Mouse (Mus musculus): ENCODE measurements around the gene Smu1. TPM values are rescaled to one million over a fixed set of nuclear protein-coding genes. Genes with fewer than 3 reads are reported as not detected.

Gene Smu1
- polyA plus RNA-seq, 1 experiment from 2014 or later, result 119 TPM

- Histone ChIP-seq H3K36me3 (ENCODE audit: control insufficient read depth, insufficient read depth, low read length) (peaks cover 18% of the 10 kb centered on the region), H3K4me3 (ENCODE audit: low read length) (peak overlapping the region; percentile 59), H3K27ac (ENCODE audit: low read depth, low read length) (peak overlapping the region; percentile 99), H3K9me3 (ENCODE audit: control insufficient read depth, low read length) (no peaks in the 10 kb centered on the region), H3K9ac (ENCODE audit: low read depth, low read length) (peak overlapping the region; percentile 92), H3K27me3 (replicated peaks; ENCODE audit: control insufficient read depth, insufficient read depth, low read length) (no peaks in the 10 kb centered on the region), H3K4me2 (ENCODE audit: low read length) (peak overlapping the region; percentile 86), H3K4me1 (ENCODE audit: control insufficient read depth, insufficient read depth, low read depth, low read length) (peaks cover 31% of the 10 kb centered on the region)
- peak; percentile 93 for ATAC-seq
- under 1% methylated on average over 35 of the region's 62 CpGs for WGBS
These were observed 34.8 kb downstream of the Smu1 start for GRCm38 (mm10) chr4:40722687-40723460.

GRCm38 (mm10) chr4:40722011-40722666, 35.6 kb downstream of the Smu1 start, which contains the start of gene Dnaja1:
TSS of gene Dnaja1 (plus strand) at chr4:40722150.
- Histone ChIP-seq H3K4me2 (ENCODE audit: low read length) (peak within 1 kb of the TSS; percentile 86), H3K27me3 (replicated peaks; ENCODE audit: control insufficient read depth, insufficient read depth, low read length) (no peaks in the 10 kb centered on the region), H3K27ac (ENCODE audit: low read depth, low read length) (peak within 1 kb of the TSS; percentile 99), H3K9me3 (ENCODE audit: control insufficient read depth, low read length) (no peaks in the 10 kb centered on the region), H3K9ac (ENCODE audit: low read depth, low read length) (peak within 1 kb of the TSS; percentile 92), H3K4me1 (ENCODE audit: control insufficient read depth, insufficient read depth, low read depth, low read length) (peaks cover 31% of the 10 kb centered on the region), H3K36me3 (ENCODE audit: control insufficient read depth, insufficient read depth, low read length) (peaks cover 13% of the 10 kb centered on the region), H3K4me3 (ENCODE audit: low read length) (peak within 1 kb of the TSS; percentile 59)
- WGBS, result under 1% methylated on average over 54 of the region's 54 CpGs
- ATAC-seq, result peak; percentile 94

- peaks cover 27% of the 10 kb centered on the region for H3K4me1 ChIP-seq (ENCODE audit: control insufficient read depth, insufficient read depth, low read depth, low read length)
- H3K9ac ChIP-seq (ENCODE audit: low read depth, low read length), result no peak overlapping the region
- no peaks in the 10 kb centered on the region for H3K27me3 ChIP-seq (replicated peaks; ENCODE audit: control insufficient read depth, insufficient read depth, low read length)
- H3K36me3 ChIP-seq (ENCODE audit: control insufficient read depth, insufficient read depth, low read length), result peaks cover 3% of the 10 kb centered on the region; the same call in 1 of the 2 replicates
- no peaks in the 10 kb centered on the region for H3K9me3 ChIP-seq (ENCODE audit: control insufficient read depth, low read length)
- H3K27ac ChIP-seq (ENCODE audit: low read depth, low read length), result no peak overlapping the region
- WGBS, result 94% methylated on average over 8 of the region's 8 CpGs
- no peak overlapping the region for H3K4me2 ChIP-seq (ENCODE audit: low read length)
- no peak for ATAC-seq
- no peak overlapping the region for H3K4me3 ChIP-seq (ENCODE audit: low read length)
These were observed 36.8 kb downstream of the Smu1 start for GRCm38 (mm10) chr4:40720910-40721309.

GRCm38 (mm10) chr4:40717141-40717540, 40.6 kb downstream of the Smu1 start:
- Histone ChIP-seq H3K9ac (ENCODE audit: low read depth, low read length) (no peak overlapping the region), H3K4me1 (ENCODE audit: control insufficient read depth, insufficient read depth, low read depth, low read length) (peaks cover 7% of the 10 kb centered on the region), H3K27me3 (replicated peaks; ENCODE audit: control insufficient read depth, insufficient read depth, low read length) (no peaks in the 10 kb centered on the region), H3K9me3 (ENCODE audit: control insufficient read depth, low read length) (no peaks in the 10 kb centered on the region), H3K4me2 (ENCODE audit: low read length) (no peak overlapping the region), H3K4me3 (ENCODE audit: low read length) (no peak overlapping the region), H3K27ac (ENCODE audit: low read depth, low read length) (no peak overlapping the region), H3K36me3 (ENCODE audit: control insufficient read depth, insufficient read depth, low read length) (no peaks in the 10 kb centered on the region)
- ATAC-seq, result no peak
- 89% methylated on average over 3 of the region's 3 CpGs for WGBS

- no peaks in the 10 kb centered on the region for H3K27me3 ChIP-seq (replicated peaks; ENCODE audit: control insufficient read depth, insufficient read depth, low read length)
- peak overlapping the region; percentile 57 for H3K4me3 ChIP-seq (ENCODE audit: low read length)
- no peaks in the 10 kb centered on the region for H3K36me3 ChIP-seq (ENCODE audit: control insufficient read depth, insufficient read depth, low read length)
- ATAC-seq, result no peak
- 21% methylated on average over 9 of the region's 9 CpGs for WGBS
- H3K9ac ChIP-seq (ENCODE audit: low read depth, low read length), result peak overlapping the region; percentile 75
- no peaks in the 10 kb centered on the region for H3K9me3 ChIP-seq (ENCODE audit: control insufficient read depth, low read length)
- H3K4me2 ChIP-seq (ENCODE audit: low read length), result peak overlapping the region; percentile 78
- peak overlapping the region; percentile 96 for H3K27ac ChIP-seq (ENCODE audit: low read depth, low read length)
- peaks cover 17% of the 10 kb centered on the region for H3K4me1 ChIP-seq (ENCODE audit: control insufficient read depth, insufficient read depth, low read depth, low read length)
These were observed 53.9 kb downstream of the Smu1 start for GRCm38 (mm10) chr4:40703710-40704275.

- Histone ChIP-seq H3K4me2 (ENCODE audit: low read length) (peak within 1 kb of the TSS; percentile 78), H3K27ac (ENCODE audit: low read depth, low read length) (peak within 1 kb of the TSS; percentile 96), H3K27me3 (replicated peaks; ENCODE audit: control insufficient read depth, insufficient read depth, low read length) (no peaks in the 10 kb centered on the region), H3K36me3 (ENCODE audit: control insufficient read depth, insufficient read depth, low read length) (no peaks in the 10 kb centered on the region), H3K4me1 (ENCODE audit: control insufficient read depth, insufficient read depth, low read depth, low read length) (peaks cover 17% of the 10 kb centered on the region), H3K9ac (ENCODE audit: low read depth, low read length) (peak within 1 kb of the TSS; percentile 75), H3K9me3 (ENCODE audit: control insufficient read depth, low read length) (no peaks in the 10 kb centered on the region), H3K4me3 (ENCODE audit: low read length) (peak within 1 kb of the TSS; percentile 57)
- ATAC-seq, result peak; percentile 96
- under 1% methylated on average over 42 of the region's 42 CpGs for WGBS
These were observed 54.7 kb downstream of the Smu1 start, which contains the start of gene Aptx for GRCm38 (mm10) chr4:40702797-40703709. TSS of gene Aptx (minus strand) at chr4:40703194.

GRCm38 (mm10) chr4:40701796-40702195, 55.9 kb downstream of the Smu1 start:
- no peak overlapping the region for H3K27ac ChIP-seq (ENCODE audit: low read depth, low read length)
- no peaks in the 10 kb centered on the region for H3K36me3 ChIP-seq (ENCODE audit: control insufficient read depth, insufficient read depth, low read length)
- H3K4me2 ChIP-seq (ENCODE audit: low read length), result peak overlapping the region; percentile 76
- 94% methylated on average over 3 of the region's 3 CpGs for WGBS
- no peaks in the 10 kb centered on the region for H3K9me3 ChIP-seq (ENCODE audit: control insufficient read depth, low read length)
- peaks cover 17% of the 10 kb centered on the region for H3K4me1 ChIP-seq (ENCODE audit: control insufficient read depth, insufficient read depth, low read depth, low read length)
- no peak for ATAC-seq
- H3K9ac ChIP-seq (ENCODE audit: low read depth, low read length), result no peak overlapping the region; the same call in 1 of the 2 replicates
- peak overlapping the region; percentile 57 for H3K4me3 ChIP-seq (ENCODE audit: low read length)
- H3K27me3 ChIP-seq (replicated peaks; ENCODE audit: control insufficient read depth, insufficient read depth, low read length), result no peaks in the 10 kb centered on the region

- Histone ChIP-seq H3K9me3 (ENCODE audit: control insufficient read depth, low read length) (no peaks in the 10 kb centered on the region), H3K4me3 (ENCODE audit: low read length) (no peak overlapping the region), H3K27me3 (replicated peaks; ENCODE audit: control insufficient read depth, insufficient read depth, low read length) (no peaks in the 10 kb centered on the region), H3K9ac (ENCODE audit: low read depth, low read length) (no peak overlapping the region), H3K4me2 (ENCODE audit: low read length) (no peak overlapping the region), H3K36me3 (ENCODE audit: control insufficient read depth, insufficient read depth, low read length) (peaks cover 4% of the 10 kb centered on the region; the same call in 1 of the 2 replicates), H3K4me1 (ENCODE audit: control insufficient read depth, insufficient read depth, low read depth, low read length) (peaks cover 17% of the 10 kb centered on the region), H3K27ac (ENCODE audit: low read depth, low read length) (no peak overlapping the region)
- WGBS, result 86% methylated on average over 8 of the region's 8 CpGs
- no peak for ATAC-seq
These were observed 57.5 kb downstream of the Smu1 start for GRCm38 (mm10) chr4:40700216-40700615.
